Mouse (Mus musculus): ENCODE measurements at regions not wholly inside any gene's neighbourhood (a gene's known extent, or its start where the extent isn't known, plus 50 kb on each side); places are given as distances from the start of the nearest gene placed in this dataset.

- no peak overlapping the region for H3K4me3 ChIP-seq
- intact Hi-C loops (cut with DNase I): no loop called here
- no peak for DNase-seq
- no peak for TF ChIP-seq CTCF (IDR thresholded peaks at IDR 0.05)
- no peak overlapping the region for H3K27ac ChIP-seq
Measured at GRCm38 (mm10) chr2:7840612-7841011, 331.2 kb upstream of the Celf2 start.

GRCm38 (mm10) chr2:7837877-7838276 lies 328.5 kb upstream of the Celf2 start:
- H3K27ac ChIP-seq: no peak overlapping the region

GRCm38 (mm10) chr2:7831239-7831638 lies 321.9 kb upstream of the Celf2 start:
- no peak overlapping the region for H3K4me3 ChIP-seq
- DNase-seq: no peak
- intact Hi-C loops (cut with DNase I): no loop called here
- no peak for TF ChIP-seq CTCF (IDR thresholded peaks at IDR 0.05)
- H3K27ac ChIP-seq: no peak overlapping the region

More at GRCm38 (mm10) chr2:7837877-7838276, 328.5 kb upstream of the Celf2 start:
- TF ChIP-seq CTCF (IDR thresholded peaks at IDR 0.05): no peak
- no peak overlapping the region for H3K4me3 ChIP-seq
- DNase-seq: no peak
- intact Hi-C loops (cut with DNase I): no loop called here

- Histone ChIP-seq H3K4me3 (no peak overlapping the region), H3K27ac (no peak overlapping the region)
- intact Hi-C loops (cut with DNase I): no loop called here
- DNase-seq: no peak
- TF ChIP-seq CTCF (IDR thresholded peaks at IDR 0.05): no peak
Measured at GRCm38 (mm10) chr2:7826272-7826671, 316.9 kb upstream of the Celf2 start.

- no peak for DNase-seq
- H3K4me3 ChIP-seq: no peak overlapping the region
- intact Hi-C loops (cut with DNase I): no loop called here
- H3K27ac ChIP-seq: no peak overlapping the region
- no peak for TF ChIP-seq CTCF (IDR thresholded peaks at IDR 0.05)
Measured at GRCm38 (mm10) chr2:7796415-7796814, 287.1 kb upstream of the Celf2 start.

GRCm38 (mm10) chr2:7792456-7793145 lies 283.2 kb upstream of the Celf2 start:
- Histone ChIP-seq H3K4me3 (no peak overlapping the region), H3K27ac (no peak overlapping the region)
- intact Hi-C loops (cut with DNase I): no loop called here
- DNase-seq: no peak
- no peak for TF ChIP-seq CTCF (IDR thresholded peaks at IDR 0.05)

GRCm38 (mm10) chr2:7778610-7779009 lies 269.2 kb upstream of the Celf2 start:
- intact Hi-C loops (cut with DNase I): no loop called here
- TF ChIP-seq CTCF (IDR thresholded peaks at IDR 0.05): no peak
- no peak overlapping the region for H3K4me3 ChIP-seq
- H3K27ac ChIP-seq: no peak overlapping the region
- DNase-seq: no peak

GRCm38 (mm10) chr2:7734097-7734730 lies 224.9 kb upstream of the Celf2 start:
- no peak for DNase-seq
- Histone ChIP-seq H3K27ac (no peak overlapping the region), H3K4me3 (no peak overlapping the region)
- intact Hi-C loops (cut with DNase I): no loop called here
- no peak for TF ChIP-seq CTCF (IDR thresholded peaks at IDR 0.05)

GRCm38 (mm10) chr2:7730960-7731359 lies 221.6 kb upstream of the Celf2 start:
- H3K27ac ChIP-seq: no peak overlapping the region
- DNase-seq: no peak
- intact Hi-C loops (cut with DNase I): no loop called here
- H3K4me3 ChIP-seq: no peak overlapping the region
- no peak for TF ChIP-seq CTCF (IDR thresholded peaks at IDR 0.05)

GRCm38 (mm10) chr2:7722283-7722935 lies 213.0 kb upstream of the Celf2 start:
- H3K27ac ChIP-seq: no peak overlapping the region
- no peak overlapping the region for H3K4me3 ChIP-seq
- no peak for DNase-seq
- no peak for TF ChIP-seq CTCF (IDR thresholded peaks at IDR 0.05)
- intact Hi-C loops (cut with DNase I): no loop called here

- no peak overlapping the region for H3K27ac ChIP-seq
- H3K4me3 ChIP-seq: no peak overlapping the region
- peak; percentile 37 for TF ChIP-seq CTCF (IDR thresholded peaks at IDR 0.05)
- DNase-seq: no peak
- intact Hi-C loops (cut with DNase I): no loop called here
Measured at GRCm38 (mm10) chr2:7711046-7711445, 201.7 kb upstream of the Celf2 start.

GRCm38 (mm10) chr2:7710476-7710875 lies 201.1 kb upstream of the Celf2 start:
- Histone ChIP-seq H3K4me3 (no peak overlapping the region), H3K27ac (no peak overlapping the region)
- no peak for TF ChIP-seq CTCF (IDR thresholded peaks at IDR 0.05)
- intact Hi-C loops (cut with DNase I): no loop called here
- no peak for DNase-seq

- DNase-seq: no peak
- intact Hi-C loops (cut with DNase I): no loop called here
- no peak for TF ChIP-seq CTCF (IDR thresholded peaks at IDR 0.05)
- Histone ChIP-seq H3K4me3 (no peak overlapping the region), H3K27ac (no peak overlapping the region)
Measured at GRCm38 (mm10) chr2:7683355-7683754, 174.0 kb upstream of the Celf2 start.

Measured in gastrocnemius, adult 2 months (tissue).